Mouse (Mus musculus): ENCODE results near the gene Itga1.

DNA sequence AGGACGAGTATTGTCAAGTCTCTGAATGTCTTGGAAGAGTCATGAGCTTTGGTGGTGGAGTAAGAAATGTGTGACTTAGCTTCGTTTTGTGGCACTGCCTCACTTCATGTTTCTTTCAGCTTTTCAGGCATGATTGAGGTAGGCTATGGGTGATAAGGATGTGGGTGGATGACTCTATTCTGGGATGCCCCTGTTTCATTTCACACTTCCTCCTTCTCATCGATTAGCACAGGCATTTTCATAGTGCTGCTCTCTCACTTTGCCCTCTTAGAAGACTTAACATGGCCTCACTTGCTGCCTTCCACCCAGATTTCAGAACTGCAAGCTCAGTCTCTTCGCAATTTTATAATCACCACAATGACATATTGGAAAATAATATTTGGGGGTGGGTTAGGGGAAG lies 102.2 kb downstream of the Itga1 start:
- TF ChIP-seq CTCF (conservative IDR thresholded peaks at IDR 0.05; ENCODE audit: low read length) = no peak
- TF ChIP-seq POU5F1 (IDR thresholded peaks at IDR 0.05; ENCODE audit: borderline replicate concordance, low read length) = no peak
- no peak for TF ChIP-seq NANOG (IDR thresholded peaks at IDR 0.05; ENCODE audit: borderline replicate concordance, low read length)
